Mouse (Mus musculus): ENCODE results near the gene Maea.

Maea gene

GRCm38 (mm10) chr5:33358467-33358866, 23.2 kb downstream of the Maea start:
- no peak for DNase-seq

DNA sequence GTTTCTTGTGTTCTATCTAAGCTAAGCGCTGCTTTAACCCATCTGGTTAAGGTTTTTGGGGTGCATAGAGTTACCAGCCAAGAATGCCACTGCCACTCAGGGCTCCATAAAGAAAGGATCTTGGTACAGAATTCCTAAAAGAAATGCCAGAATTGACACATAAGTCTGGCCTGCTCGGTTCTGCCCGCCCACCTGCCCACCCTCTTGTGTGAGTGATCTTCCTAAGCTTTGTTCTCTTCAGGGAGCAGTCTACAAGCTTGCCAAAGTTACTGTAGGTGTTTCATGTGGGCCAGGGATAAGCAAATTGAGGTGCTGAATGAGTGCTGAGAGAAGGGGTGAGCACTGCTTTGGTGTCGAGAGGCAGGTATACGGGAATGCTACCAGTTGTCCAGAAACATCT, 28.0 kb downstream of the Maea start:
- DNase-seq: no peak

DNA sequence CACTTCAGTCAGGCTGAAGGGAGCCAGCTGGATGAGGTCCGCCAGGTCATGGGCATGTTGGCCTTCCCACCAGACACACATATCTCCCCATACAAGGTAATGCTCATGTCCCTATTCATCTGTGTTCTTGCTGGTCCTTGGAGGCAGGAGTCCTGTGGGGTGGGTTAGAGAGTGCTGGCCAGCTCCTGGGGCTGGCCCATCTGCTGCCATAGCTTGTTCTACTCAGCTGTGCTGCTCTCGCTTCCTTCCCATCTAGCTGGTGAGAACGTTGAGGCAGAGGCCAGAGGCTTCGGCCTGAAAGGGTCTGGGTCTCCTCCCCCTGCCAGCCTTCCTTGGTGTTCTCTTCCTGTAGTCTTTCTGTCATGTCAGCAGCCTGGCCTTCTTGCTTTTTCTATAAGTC, 33.3 kb downstream of the Maea start:
- no peak for DNase-seq

GRCm38 (mm10) chr5:33371137-33371536, 35.8 kb downstream of the Maea start:
- DNase-seq: peak; percentile 29

GRCm38 (mm10) chr5:33371668-33372067, 36.4 kb downstream of the Maea start:
- no peak for DNase-seq

- DNase-seq: no peak
Observed at GRCm38 (mm10) chr5:33372331-33373038, 37.2 kb downstream of the Maea start.

- no peak for DNase-seq
Observed at GRCm38 (mm10) chr5:33377176-33377575, 41.9 kb downstream of the Maea start.

DNA sequence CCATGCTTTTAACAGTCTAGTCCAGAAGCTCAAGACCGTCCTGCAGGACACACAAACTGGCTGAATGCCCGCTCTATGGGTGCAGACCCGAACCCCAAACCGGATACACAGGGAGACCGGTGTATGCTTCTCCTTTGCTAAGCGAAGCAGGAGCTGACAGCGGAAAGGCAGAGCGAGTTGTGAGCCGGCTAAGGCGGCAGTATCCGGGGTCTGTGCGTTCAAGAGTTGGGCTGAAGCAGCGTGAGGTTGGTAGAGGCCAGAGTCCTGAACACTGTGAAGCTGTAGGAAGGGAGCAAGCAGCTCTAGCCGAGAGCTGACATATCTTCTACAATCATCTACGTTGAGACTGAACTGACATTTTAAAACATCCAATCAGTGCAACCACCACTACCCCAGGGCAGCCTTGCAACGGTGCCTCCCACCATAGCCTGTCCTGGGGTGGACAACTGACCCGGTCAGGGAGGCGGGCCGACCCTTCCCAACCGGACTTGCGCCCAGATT, 42.5 kb downstream of the Maea start:
- peak; percentile 30 for DNase-seq

- DNase-seq: peak; percentile 100
Observed at GRCm38 (mm10) chr5:33378302-33378854, 43.1 kb downstream of the Maea start, which contains the start of gene Uvssa. Gene Uvssa, plus strand, starts transcription at chr5:33378549.

DNA sequence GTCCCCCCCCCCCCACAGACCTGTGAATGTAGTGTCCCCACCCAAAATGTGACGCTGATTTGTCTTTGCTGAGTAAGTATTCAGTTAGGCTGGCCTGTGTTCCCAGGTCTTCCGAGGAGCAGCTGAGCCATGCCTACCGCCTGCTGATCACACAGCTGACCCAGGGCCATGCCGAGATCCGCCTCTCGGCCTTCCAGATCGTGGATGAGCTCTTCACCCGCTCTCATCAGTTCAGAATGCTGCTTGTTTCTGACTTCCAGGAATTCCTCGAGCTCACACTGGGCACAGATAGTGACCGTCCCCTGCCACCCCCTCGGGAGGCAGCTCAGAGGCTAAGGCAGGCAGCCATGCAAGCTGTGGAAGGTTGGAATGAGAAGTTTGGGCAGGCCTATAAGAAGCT, 52.2 kb downstream of the Maea start:
- DNase-seq: no peak

DNA sequence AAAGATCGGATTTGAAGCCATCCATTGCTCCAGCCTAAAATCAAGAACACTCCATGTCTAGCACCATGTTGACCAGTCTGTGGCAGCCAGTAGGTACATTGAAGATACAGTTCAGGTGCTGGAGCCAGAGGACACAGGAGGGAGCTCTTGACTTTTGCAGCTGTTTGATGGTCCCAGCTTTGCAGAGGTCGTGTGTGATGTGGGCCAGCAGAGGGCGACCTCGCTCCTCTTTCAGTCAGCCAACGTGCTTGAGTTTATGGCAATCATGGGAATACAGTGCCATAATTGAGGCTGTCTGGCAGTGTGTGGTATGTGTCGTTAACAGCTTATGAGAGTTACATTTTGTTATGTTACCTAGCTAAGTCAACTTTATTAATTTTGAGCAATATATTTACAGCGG, 58.5 kb downstream of the Maea start:
- DNase-seq: peak; percentile 81

- DNase-seq: no peak
Observed at GRCm38 (mm10) chr5:33395693-33396092, 60.4 kb downstream of the Maea start.

DNA sequence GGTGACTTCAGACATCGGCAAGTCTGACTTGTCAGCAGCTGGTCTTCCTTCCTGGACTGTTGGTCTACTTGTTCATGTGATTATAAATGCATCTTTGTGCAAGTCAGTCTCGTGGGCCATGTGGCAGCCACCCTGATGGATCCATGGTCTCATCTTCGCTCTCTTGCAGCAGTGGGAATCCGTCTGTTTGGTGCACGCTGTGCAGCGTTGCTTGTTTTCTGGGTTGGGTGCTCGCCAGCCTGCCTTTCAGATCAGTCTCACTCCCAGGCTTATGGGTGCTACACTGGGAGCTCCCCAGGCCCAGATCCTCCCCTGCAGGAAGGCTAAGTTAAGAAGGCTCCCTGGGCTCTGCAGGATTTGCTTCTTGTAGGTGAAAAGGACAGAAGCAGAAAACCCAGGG, 61.5 kb downstream of the Maea start:
- peak; percentile 22 for DNase-seq

GRCm38 (mm10) chr5:33400819-33401218, 65.5 kb downstream of the Maea start:
- DNase-seq: no peak

DNA sequence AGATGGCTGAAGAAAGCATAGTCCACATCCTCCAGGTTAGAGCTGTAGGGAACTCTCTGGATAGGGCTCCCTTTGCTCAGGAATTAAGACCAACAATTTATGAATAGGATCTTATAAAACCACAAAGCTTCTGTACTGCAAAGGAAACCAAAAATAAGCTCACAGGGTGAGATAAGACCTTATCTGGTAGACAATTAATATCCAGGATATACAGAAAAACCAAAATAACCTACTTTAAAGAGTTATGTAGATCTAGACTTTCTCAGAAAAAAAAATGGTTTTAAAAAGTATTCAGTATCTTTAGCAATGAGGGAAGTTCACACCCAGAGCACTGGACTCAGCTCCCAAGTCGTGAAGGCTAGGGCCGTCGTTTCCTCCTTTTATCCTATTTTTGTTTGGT, 85.0 kb downstream of the Maea start:
- no peak for DNase-seq
